ENCODE assay signal across 32 mouse cellular contexts in genomic region chr2:155681194-155681593, GRCm38 (mm10). TPM values are rescaled to one million over a fixed set of nuclear protein-coding genes. Genes with fewer than 3 reads are reported as not detected.
DNase-seq lines count a peak whose midpoint lies in the region; ATAC-seq and TF ChIP-seq lines count a peak whose summit lies in the region.
"Had no signal": no experiment of that assay in that cellular context is flagged by ENCODE, and none has a peak within 500 bp of the region (broad histone marks: within the 10 kb centered on the region; RNA-seq: fewer than 3 reads in every experiment).

No protein-coding gene starts in this region.

- H3K36me3 ChIP-seq in heart, adult 2 months (ENCODE audit: control insufficient read depth, insufficient read depth, low read length): peaks cover 10% of the 10 kb centered on the region
- peaks cover 25% of the 10 kb centered on the region for H3K36me3 ChIP-seq in megakaryocyte, embryonic 14.5 days (replicated peaks; ENCODE audit: low read length)
- H3K36me3 ChIP-seq: heart, embryonic 15.5 days; hindbrain, embryonic 13.5 days had no signal

- H3K4me3 ChIP-seq in heart, adult 2 months: no peak overlapping the region
- H3K4me3 ChIP-seq in megakaryocyte, embryonic 14.5 days (replicated peaks): peak overlapping the region; percentile 35
- H3K4me3 ChIP-seq: forebrain, embryonic 10.5 days; forebrain, embryonic 13.5 days; heart, embryonic 12.5 days; heart, embryonic 15.5 days; hindbrain, embryonic 10.5 days; hindbrain, embryonic 13.5 days had no signal

- TF ChIP-seq EP300 in heart, adult 2 months (IDR thresholded peaks at IDR 0.05; ENCODE audit: insufficient read depth, low read depth, low read length): no peak

- TF ChIP-seq POLR2A in heart, adult 2 months (IDR thresholded peaks at IDR 0.05; ENCODE audit: insufficient read depth, low read depth, low read length): no peak

- H3K79me2 ChIP-seq in heart, adult 2 months (replicated peaks; ENCODE audit: control insufficient read depth, insufficient read depth, low read length): peaks cover 12% of the 10 kb centered on the region

- peak; percentile 70 for DNase-seq in heart, adult 11 months
- DNase-seq in heart, adult 2 months: no peak
- DNase-seq in thymus, postnatal 14 days: peak; percentile 22
- no peak for DNase-seq in thymus, postnatal 36 days
- DNase-seq: adrenal gland, adult 2 months; adrenal gland, postnatal 14 days; cerebellum, adult 9-11 months; gastrocnemius, postnatal 10 days; gastrocnemius, postnatal 36 days; heart, postnatal 10 days; heart, postnatal 36 days had no signal

- H3K9ac ChIP-seq in heart, adult 2 months (ENCODE audit: low read depth, low read length): no peak overlapping the region
- H3K9ac ChIP-seq: forebrain, embryonic 13.5 days; heart, embryonic 12.5 days; heart, embryonic 15.5 days; hindbrain, embryonic 13.5 days had no signal

- H3K27me3 ChIP-seq in heart, adult 2 months (ENCODE audit: control insufficient read depth, insufficient read depth, low read length): no peaks in the 10 kb centered on the region
- H3K27me3 ChIP-seq in megakaryocyte, embryonic 14.5 days (replicated peaks): no peaks in the 10 kb centered on the region
- H3K27me3 ChIP-seq: forebrain, embryonic 13.5 days; heart, embryonic 12.5 days; heart, embryonic 15.5 days; hindbrain, embryonic 13.5 days had no signal

- WGBS in heart, adult 2 months: 56% methylated on average over 8 of the region's 8 CpGs

- H3K9me3 ChIP-seq in megakaryocyte, embryonic 14.5 days: no peaks in the 10 kb centered on the region
- H3K9me3 ChIP-seq: forebrain, embryonic 10.5 days; forebrain, embryonic 13.5 days; heart, embryonic 12.5 days; heart, embryonic 15.5 days; hindbrain, embryonic 10.5 days; hindbrain, embryonic 13.5 days had no signal

- H3K27ac ChIP-seq in heart, adult 2 months: no peak overlapping the region
- H3K27ac ChIP-seq: forebrain, embryonic 10.5 days; forebrain, embryonic 13.5 days; heart, embryonic 15.5 days; hindbrain, embryonic 10.5 days; hindbrain, embryonic 13.5 days had no signal

- no peak for TF ChIP-seq CTCF in heart, adult 2 months (IDR thresholded peaks at IDR 0.05)

- intact Hi-C loops in heart, adult 2 months (cut with DNase I): no loop called here

- H3K4me1 ChIP-seq in heart, adult 2 months (ENCODE audit: control insufficient read depth, insufficient read depth, low read length): peaks cover 8% of the 10 kb centered on the region
- peaks cover 60% of the 10 kb centered on the region for H3K4me1 ChIP-seq in megakaryocyte, embryonic 14.5 days
- H3K4me1 ChIP-seq: forebrain, embryonic 10.5 days; forebrain, embryonic 13.5 days; heart, embryonic 15.5 days; hindbrain, embryonic 10.5 days had no signal

- no peak for ATAC-seq in megakaryocyte, adult 5-6 weeks (ENCODE audit: poor library complexity, severe bottlenecking)
- ATAC-seq: forebrain, embryonic 13.5 days; forebrain, embryonic 16.5 days; hindbrain, embryonic 16.5 days had no signal

RNA-seq across cellular contexts. Expression of gene Trpc4ap, which starts 11.0 kb away (rescaled TPM):
- total RNA-seq in heart, adult 2 months (2021): 10 to 100 TPM; 77.0 to 84.9 TPM
- 95.6 and 114 TPM in 2 replicates for polyA plus RNA-seq in heart, adult 2 months (2012; rRNA removed)
- polyA plus RNA-seq in megakaryocyte, embryonic 14.5 days (2012; ENCODE audit: insufficient read depth, low replicate concordance): 80.8 and 188 TPM in 2 replicates
- total RNA-seq in megakaryocyte, adult 5-6 weeks (2015): 63.0 and 80.0 TPM in 2 replicates
- 104 and 106 TPM in 2 replicates for total RNA-seq in megakaryocyte, adult 5-6 weeks (2017)

RNA-seq across cellular contexts. Expression of gene Edem2, which starts 48.1 kb away (rescaled TPM):
- total RNA-seq in heart, adult 2 months (2021): 1 to 10 TPM; 6.0 to 6.4 TPM
- polyA plus RNA-seq in heart, adult 2 months (2012; rRNA removed): 14.4 and 16.9 TPM in 2 replicates
- polyA plus RNA-seq in megakaryocyte, embryonic 14.5 days (2012; ENCODE audit: insufficient read depth, low replicate concordance): 90.3 and 158 TPM in 2 replicates
- total RNA-seq in megakaryocyte, adult 5-6 weeks (2015): 23.4 and 25.9 TPM in 2 replicates
- 34.8 and 34.9 TPM in 2 replicates for total RNA-seq in megakaryocyte, adult 5-6 weeks (2017)

RNA-seq across cellular contexts. Expression of gene Gm17581, which starts 54.5 kb away (rescaled TPM):
- not detected for total RNA-seq in heart, adult 2 months (2021)
- not detected in 2 replicates for polyA plus RNA-seq in heart, adult 2 months (2012; rRNA removed)
- polyA plus RNA-seq in megakaryocyte, embryonic 14.5 days (2012; ENCODE audit: insufficient read depth, low replicate concordance): not detected in 2 replicates
- total RNA-seq in megakaryocyte, adult 5-6 weeks (2015): not detected in 2 replicates
- total RNA-seq in megakaryocyte, adult 5-6 weeks (2017): not detected in 2 replicates
- total RNA-seq: adrenal gland, adult 2 months; adrenal gland, postnatal 14 days; adrenal gland, postnatal 4 days; common myeloid progenitor, adult 5-6 weeks; gastrocnemius, adult 18-20 months; gastrocnemius, postnatal 10 days; gastrocnemius, postnatal 36 days; granulocyte monocyte progenitor cell, adult 5-6 weeks; heart, postnatal 10 days; heart, postnatal 36 days; MEL had no signal
- polyA plus RNA-seq: adrenal gland, adult 2 months; brain, embryonic 14.5 days; C2C12; CD4-positive, CD25-positive, alpha-beta regulatory T cell, adult 4 months; cerebellum, adult 2 months; embryonic facial prominence, embryonic 11.5 days; embryonic facial prominence, embryonic 14.5 days; forebrain, embryonic 10.5 days; forebrain, embryonic 13.5 days; forebrain, embryonic 16.5 days; heart, embryonic 12.5 days; heart, embryonic 15.5 days; hindbrain, embryonic 10.5 days; hindbrain, embryonic 13.5 days; hindbrain, embryonic 16.5 days had no signal

Comparison
In these comparisons a context has a peak if more than half of its experiments do, and no peak if none do; other contexts are left out.
1. DNase-seq: peak in heart, adult 11 months (single experiment) and thymus, postnatal 14 days (single experiment); none in heart, adult 2 months (0 of 2) and thymus, postnatal 36 days (0 of 2).